Mouse (Mus musculus) heart, embryonic 11.5 days (tissue): ENCODE measurements around the gene Col6a3. TPM values are rescaled to one million over a fixed set of nuclear protein-coding genes. Genes with fewer than 3 reads are reported as not detected.

ENCODE experiments used
- ATAC-seq: fragments of 200-750 bp; cut with Nextera tagmentation; replicated peaks from 2 replicates; pipeline ENCODE4 v1.8.0; 2017; ENCODE audit warnings: moderate library complexity; ENCODE audit not compliant: insufficient number of reproducible peaks, low FRiP score, low TSS enrichment
- H3K27ac ChIP-seq: fragments of 300-500 bp; sonication (generic); 2 replicates; pipeline ENCODE4 v1.5.1; 2014; ENCODE audit warnings: mild to moderate bottlenecking, low read depth, low read length
- H3K27me3 ChIP-seq: fragments of 300-500 bp; sonication (generic); 2 replicates; pipeline ENCODE4 v1.6.1; 2014; ENCODE audit warnings: mild to moderate bottlenecking, low read length, mixed read lengths; ENCODE audit not compliant: control insufficient read depth, insufficient read depth
- H3K36me3 ChIP-seq: fragments of 300-500 bp; sonication (generic); 2 replicates; pipeline ENCODE4 v1.6.1; 2014; ENCODE audit warnings: mild to moderate bottlenecking, low read length, moderate library complexity, mixed read lengths; ENCODE audit not compliant: control insufficient read depth, insufficient read depth
- H3K4me1 ChIP-seq: fragments of 300-500 bp; sonication (generic); 2 replicates; pipeline ENCODE4 v1.6.1; 2014; ENCODE audit warnings: low read length; ENCODE audit not compliant: control insufficient read depth, insufficient read depth
- H3K4me2 ChIP-seq: fragments of 300-500 bp; sonication (generic); 2 replicates; pipeline ENCODE4 v1.6.1; 2014; ENCODE audit warnings: mild to moderate bottlenecking, moderate library complexity
- H3K4me3 ChIP-seq: fragments of 300-500 bp; sonication (generic); 2 replicates; pipeline ENCODE4 v1.5.1; 2014; ENCODE audit warnings: low read depth, low read length
- H3K9ac ChIP-seq: fragments of 300-500 bp; sonication (generic); 2 replicates; pipeline ENCODE4 v1.6.1; 2014; ENCODE audit warnings: mild to moderate bottlenecking, low read depth, low read length, moderate library complexity
- H3K9me3 ChIP-seq: fragments of 300-500 bp; sonication (generic); replicated peaks from 2 replicates; pipeline ENCODE4 v1.6.1; 2016; ENCODE audit warnings: low read length; ENCODE audit not compliant: control insufficient read depth
- WGBS: fragments of 180-500 bp; shearing (Covaris S2); extraction: QIAGEN DNeasy Blood & Tissue Kit; methylation state at CpG from one replicate; pipeline ENCODE4 v1.1.7; 2014; ENCODE audit not compliant: insufficient replicate concordance; 5-methylcytosine and 5-hydroxymethylcytosine counted together
- polyA plus RNA-seq: library from polyadenylated mRNA; unstranded; fragments of >200 nt; fragmentation: Nextera tagmentation; extraction: Ambion mirVana; gene quantifications from 2 replicates; pipeline ENCODE4 v1.2.1, GENCODE M21; 2014

The Col6a3 gene
- polyA plus RNA-seq, 1 experiment from 2014 or later, result 5.3 TPM

DNA sequence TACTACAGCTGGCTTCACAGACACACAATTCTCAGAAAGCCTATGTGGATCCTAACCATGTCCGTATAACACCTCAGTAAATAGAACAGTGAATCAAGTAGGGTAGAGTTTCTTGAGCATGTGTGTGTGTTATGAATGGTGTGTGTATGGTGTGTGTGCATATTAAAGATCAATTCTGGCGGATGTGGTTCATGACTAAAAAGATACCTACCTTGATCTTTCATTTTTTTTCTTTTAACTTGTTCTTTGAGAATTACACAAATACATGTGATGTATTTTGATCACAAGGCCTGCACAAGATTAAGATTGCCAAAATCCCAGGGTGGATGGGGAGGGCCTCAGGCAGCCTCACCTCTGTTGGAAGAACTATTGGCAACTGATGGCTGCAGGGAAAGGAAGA, 104.9 kb downstream of the Col6a3 start:
- no peak overlapping the region for H3K9ac ChIP-seq
- peaks cover 5% of the 10 kb centered on the region for H3K4me1 ChIP-seq
- ATAC-seq, result no peak
- H3K4me2 ChIP-seq, result no peak overlapping the region
- 83% methylated on average over 2 of the region's 2 CpGs for WGBS
- no peak overlapping the region for H3K27ac ChIP-seq
- no peak overlapping the region for H3K4me3 ChIP-seq
- no peaks in the 10 kb centered on the region for H3K9me3 ChIP-seq
- H3K27me3 ChIP-seq, result no peaks in the 10 kb centered on the region
- H3K36me3 ChIP-seq, result no peaks in the 10 kb centered on the region

GRCm38 (mm10) chr1:90729466-90729865, 114.3 kb downstream of the Col6a3 start:
- no peaks in the 10 kb centered on the region for H3K9me3 ChIP-seq
- no peak overlapping the region for H3K4me3 ChIP-seq
- H3K36me3 ChIP-seq, result no peaks in the 10 kb centered on the region
- 67% methylated on average over 3 of the region's 3 CpGs for WGBS
- H3K4me2 ChIP-seq, result no peak overlapping the region
- ATAC-seq, result no peak
- H3K9ac ChIP-seq, result no peak overlapping the region
- H3K27ac ChIP-seq, result no peak overlapping the region
- H3K27me3 ChIP-seq, result no peaks in the 10 kb centered on the region
- peaks cover 7% of the 10 kb centered on the region for H3K4me1 ChIP-seq

DNA sequence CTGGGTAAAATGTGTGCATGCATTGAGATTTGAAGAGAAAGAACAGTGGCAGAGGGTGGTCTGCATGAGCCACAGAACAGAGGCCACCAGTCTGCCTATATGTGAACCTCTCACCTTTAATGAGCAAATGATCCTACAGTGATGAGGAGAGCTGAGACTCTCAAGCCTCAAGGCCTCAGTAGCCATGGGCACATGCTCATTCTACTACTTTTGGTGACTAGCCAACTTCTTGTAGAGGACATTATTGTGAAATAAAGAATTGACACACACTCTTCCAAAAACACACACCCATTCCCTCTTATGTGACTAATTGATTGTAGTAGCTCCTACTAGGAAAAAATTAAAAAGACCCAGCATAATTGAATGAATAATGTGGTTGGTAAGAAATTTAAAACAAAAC, 120.0 kb downstream of the Col6a3 start:
- no peak for ATAC-seq
- Histone ChIP-seq H3K36me3 (no peaks in the 10 kb centered on the region), H3K27me3 (no peaks in the 10 kb centered on the region)

GRCm38 (mm10) chr1:90723325-90723724, 120.4 kb downstream of the Col6a3 start:
- H3K4me3 ChIP-seq, result no peak overlapping the region
- H3K4me1 ChIP-seq, result no peaks in the 10 kb centered on the region
- no peak overlapping the region for H3K4me2 ChIP-seq
- no peaks in the 10 kb centered on the region for H3K27me3 ChIP-seq
- no peak overlapping the region for H3K27ac ChIP-seq
- no peak for ATAC-seq
- no peaks in the 10 kb centered on the region for H3K36me3 ChIP-seq
- no peaks in the 10 kb centered on the region for H3K9me3 ChIP-seq
- no peak overlapping the region for H3K9ac ChIP-seq

More for the DNA sequence above, 120.0 kb downstream of the Col6a3 start:
- no peak overlapping the region for H3K4me3 ChIP-seq
- no peak overlapping the region for H3K27ac ChIP-seq
- no peak overlapping the region for H3K4me2 ChIP-seq
- H3K9ac ChIP-seq, result no peak overlapping the region
- no peaks in the 10 kb centered on the region for H3K9me3 ChIP-seq
- H3K4me1 ChIP-seq, result no peaks in the 10 kb centered on the region

- no peak overlapping the region for H3K4me2 ChIP-seq
- H3K36me3 ChIP-seq, result no peaks in the 10 kb centered on the region
- H3K4me1 ChIP-seq, result no peaks in the 10 kb centered on the region; the same call in 1 of the 2 replicates
- ATAC-seq, result no peak
- H3K9ac ChIP-seq, result no peak overlapping the region
- no peak overlapping the region for H3K27ac ChIP-seq
- H3K27me3 ChIP-seq, result no peaks in the 10 kb centered on the region
- no peaks in the 10 kb centered on the region for H3K9me3 ChIP-seq
- no peak overlapping the region for H3K4me3 ChIP-seq
Observed at GRCm38 (mm10) chr1:90722021-90722420, 121.8 kb downstream of the Col6a3 start.

DNA sequence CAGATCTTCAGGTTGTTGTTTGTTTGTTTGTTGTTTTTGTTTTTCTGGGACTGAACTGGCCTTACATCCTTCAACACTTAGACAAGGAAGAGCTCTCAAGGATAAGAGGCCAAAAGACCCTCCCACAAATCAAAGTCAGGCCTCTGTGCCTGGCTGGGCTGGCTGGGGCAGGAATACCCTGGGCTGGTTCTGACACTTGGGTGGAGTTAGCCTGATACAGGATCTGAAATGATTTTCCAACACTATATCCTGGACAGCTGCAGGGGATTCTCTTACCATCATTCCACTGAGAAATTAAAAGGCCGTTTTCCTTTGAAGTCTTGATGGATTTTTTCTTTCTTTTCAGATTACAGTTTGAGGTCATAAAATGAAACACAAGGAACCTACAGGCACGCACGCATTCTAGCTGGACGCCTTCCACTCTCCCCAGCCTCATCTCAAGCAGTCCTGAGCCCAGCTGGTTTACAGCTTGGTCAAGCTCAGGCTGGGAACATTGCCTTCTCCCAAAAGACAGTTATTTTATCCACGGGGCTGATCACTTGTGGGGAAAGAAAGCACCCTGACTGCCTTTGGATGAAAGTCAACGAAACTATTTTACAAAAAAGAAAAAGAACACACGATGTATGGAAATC, 123.0 kb downstream of the Col6a3 start:
- no peak overlapping the region for H3K4me3 ChIP-seq
- H3K4me1 ChIP-seq, result no peaks in the 10 kb centered on the region; the same call in 1 of the 2 replicates
- whole genome bisulfite sequencing, result 66% methylated on average over 7 of the region's 7 CpGs
- H3K36me3 ChIP-seq, result no peaks in the 10 kb centered on the region
- no peak overlapping the region for H3K9ac ChIP-seq
- H3K9me3 ChIP-seq, result no peaks in the 10 kb centered on the region
- H3K4me2 ChIP-seq, result no peak overlapping the region
- no peak for ATAC-seq
- H3K27ac ChIP-seq, result no peak overlapping the region
- H3K27me3 ChIP-seq, result no peaks in the 10 kb centered on the region

DNA sequence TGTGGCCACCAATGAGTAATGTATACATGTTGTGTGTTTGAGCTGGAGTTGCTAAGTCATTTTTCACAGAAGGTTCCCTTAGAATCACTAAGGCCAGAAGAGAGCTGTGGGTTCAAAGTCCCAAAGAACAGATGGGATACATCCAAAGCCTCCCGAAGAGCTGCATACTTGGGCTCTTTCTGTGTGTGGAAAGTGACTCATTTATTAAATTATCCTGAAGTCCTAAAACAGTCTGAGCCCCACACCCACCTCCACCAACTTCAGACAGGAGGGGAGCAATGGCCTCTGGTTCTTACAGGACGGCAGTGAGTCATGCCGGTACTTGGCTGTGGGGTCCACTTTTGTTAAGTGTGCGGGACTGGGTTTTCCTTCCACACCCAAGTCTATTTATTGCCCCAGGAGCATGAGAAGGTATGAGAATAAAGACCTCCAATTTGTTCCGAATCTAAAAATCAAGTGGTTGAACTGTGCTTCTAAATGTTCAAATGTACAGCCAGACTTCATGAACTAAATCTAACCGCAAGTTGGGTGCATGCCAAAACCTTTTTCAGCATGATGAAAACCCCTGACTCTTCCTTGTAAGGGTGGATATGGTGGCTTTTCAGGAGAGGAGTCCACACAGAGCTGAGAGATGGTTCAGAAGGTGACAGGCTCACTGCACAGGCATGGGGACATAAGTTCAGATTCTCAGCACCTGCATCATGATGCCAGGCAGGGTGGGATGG, 124.8 kb downstream of the Col6a3 start:
- ATAC-seq, result no peak
- no peaks in the 10 kb centered on the region for H3K27me3 ChIP-seq
- WGBS, result 77% methylated on average over 6 of the region's 6 CpGs
- H3K4me3 ChIP-seq, result no peak overlapping the region
- no peaks in the 10 kb centered on the region for H3K36me3 ChIP-seq
- H3K27ac ChIP-seq, result no peak overlapping the region
- no peaks in the 10 kb centered on the region; the same call in 1 of the 2 replicates for H3K4me1 ChIP-seq
- H3K4me2 ChIP-seq, result no peak overlapping the region
- H3K9me3 ChIP-seq, result no peaks in the 10 kb centered on the region
- no peak overlapping the region for H3K9ac ChIP-seq

DNA sequence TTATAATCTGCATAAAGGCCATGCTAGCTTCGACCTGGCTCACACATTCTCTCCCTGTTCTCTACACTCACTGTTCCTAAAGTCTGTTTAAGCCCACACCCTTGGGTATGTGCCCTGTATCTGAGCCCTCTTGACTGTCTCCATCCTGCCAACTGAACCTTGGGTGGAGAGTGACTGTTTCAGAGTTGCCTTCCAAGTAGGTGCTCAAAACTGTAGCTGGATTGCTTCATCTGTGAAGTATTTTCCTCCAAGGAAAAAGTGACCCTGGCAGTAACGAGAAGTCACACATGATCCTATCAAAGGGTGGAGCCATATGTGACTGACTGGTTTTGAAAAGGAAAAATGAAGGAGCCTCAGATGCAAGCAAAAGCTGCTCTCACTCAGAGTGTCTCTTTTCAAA, 127.5 kb downstream of the Col6a3 start:
- H3K4me1 ChIP-seq, result no peaks in the 10 kb centered on the region; the same call in 1 of the 2 replicates
- no peak overlapping the region for H3K9ac ChIP-seq
- H3K4me2 ChIP-seq, result no peak overlapping the region
- WGBS, result 66% methylated on average over 2 of the region's 2 CpGs
- no peaks in the 10 kb centered on the region for H3K36me3 ChIP-seq
- ATAC-seq, result no peak
- no peaks in the 10 kb centered on the region for H3K27me3 ChIP-seq
- no peak overlapping the region for H3K27ac ChIP-seq
- no peak overlapping the region for H3K4me3 ChIP-seq
- H3K9me3 ChIP-seq, result no peaks in the 10 kb centered on the region
